Mouse (Mus musculus): ENCODE results near the gene Sept11.

Sept11 gene

GRCm38 (mm10) chr5:93129953-93130352 is 36.7 kb downstream of the Sept11 start:
- DNase-seq, result no peak

DNA sequence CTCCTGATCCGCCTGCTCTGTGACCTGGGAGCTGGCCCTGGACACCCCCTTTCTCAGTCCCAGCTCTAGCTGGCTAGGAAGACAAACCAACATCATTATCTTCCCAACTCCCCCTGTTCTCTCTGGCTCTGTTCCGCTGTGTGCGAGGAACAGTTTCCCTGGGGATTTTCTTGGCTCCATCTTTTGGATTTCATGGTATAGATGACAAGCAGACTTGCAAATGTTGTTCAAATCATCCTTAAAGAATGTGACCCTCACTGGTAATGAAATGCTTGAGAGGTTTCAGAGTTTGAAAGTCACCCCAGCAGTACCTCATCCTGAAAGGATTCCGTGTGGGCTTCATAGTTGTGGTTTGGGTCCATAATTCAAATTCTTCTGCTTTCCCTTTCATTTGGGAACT is 38.2 kb downstream of the Sept11 start:
- no peak for DNase-seq

GRCm38 (mm10) chr5:93133445-93134244 is 40.4 kb downstream of the Sept11 start:
- DNase-seq, result no peak

DNA sequence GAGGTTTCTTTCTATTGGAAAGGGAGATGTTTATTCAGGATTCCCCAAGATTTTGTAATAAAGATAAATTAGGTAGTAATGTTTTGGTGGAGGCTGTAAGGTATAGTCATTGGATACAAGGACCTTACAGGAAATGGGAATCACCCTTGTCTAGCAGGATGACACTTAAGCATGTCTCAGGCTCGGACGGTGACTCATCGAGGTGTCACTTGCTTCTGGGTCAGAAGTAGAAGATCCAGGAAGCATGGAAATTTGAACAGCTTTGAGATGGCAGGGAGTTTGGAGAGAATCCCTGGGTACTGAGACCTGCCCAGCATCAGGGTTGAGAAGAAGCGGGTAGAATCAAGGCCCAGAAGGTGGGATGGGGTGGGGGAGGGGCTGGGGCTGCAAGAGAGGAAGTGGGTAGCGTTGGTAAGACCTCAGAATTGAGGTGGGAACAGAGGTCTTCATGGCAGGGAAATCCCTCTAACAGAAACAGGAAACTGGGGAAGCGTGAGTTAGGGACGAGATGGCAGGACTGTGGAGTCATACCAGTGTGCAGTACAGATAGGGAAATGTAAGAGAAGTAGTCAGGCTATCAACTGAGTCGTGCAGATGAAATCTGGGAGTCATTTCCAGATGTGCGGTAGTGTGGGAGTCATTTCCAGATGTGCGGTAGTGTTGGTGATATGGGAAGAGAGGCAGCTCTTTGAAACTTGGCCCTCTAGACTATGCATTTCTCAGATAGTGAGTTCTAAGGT is 42.3 kb downstream of the Sept11 start:
- no peak for DNase-seq

- peak; percentile 46 for DNase-seq
Measured at GRCm38 (mm10) chr5:93136956-93137586, 43.8 kb downstream of the Sept11 start.

GRCm38 (mm10) chr5:93139350-93139749 is 46.1 kb downstream of the Sept11 start:
- no peak for DNase-seq

DNA sequence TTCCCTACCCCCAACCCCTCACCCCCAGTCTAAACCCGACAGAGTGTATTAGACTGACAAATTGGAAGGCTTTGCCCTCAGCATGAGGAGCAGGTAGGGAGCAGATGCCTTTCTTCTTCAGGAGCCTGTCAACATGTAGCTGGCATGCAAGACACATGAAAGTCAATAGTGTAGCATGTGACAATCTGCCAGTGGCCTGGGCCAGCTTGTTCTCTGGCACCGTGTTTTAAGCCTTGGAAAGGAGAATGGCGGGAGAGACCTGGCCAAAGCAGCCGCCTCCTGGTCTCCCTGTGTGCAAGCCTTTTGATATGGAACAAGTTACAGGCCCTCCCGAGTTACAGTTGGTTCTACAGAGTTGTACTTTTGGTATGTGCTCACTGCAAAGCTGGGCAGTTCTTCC is 47.5 kb downstream of the Sept11 start:
- DNase-seq, result no peak

DNA sequence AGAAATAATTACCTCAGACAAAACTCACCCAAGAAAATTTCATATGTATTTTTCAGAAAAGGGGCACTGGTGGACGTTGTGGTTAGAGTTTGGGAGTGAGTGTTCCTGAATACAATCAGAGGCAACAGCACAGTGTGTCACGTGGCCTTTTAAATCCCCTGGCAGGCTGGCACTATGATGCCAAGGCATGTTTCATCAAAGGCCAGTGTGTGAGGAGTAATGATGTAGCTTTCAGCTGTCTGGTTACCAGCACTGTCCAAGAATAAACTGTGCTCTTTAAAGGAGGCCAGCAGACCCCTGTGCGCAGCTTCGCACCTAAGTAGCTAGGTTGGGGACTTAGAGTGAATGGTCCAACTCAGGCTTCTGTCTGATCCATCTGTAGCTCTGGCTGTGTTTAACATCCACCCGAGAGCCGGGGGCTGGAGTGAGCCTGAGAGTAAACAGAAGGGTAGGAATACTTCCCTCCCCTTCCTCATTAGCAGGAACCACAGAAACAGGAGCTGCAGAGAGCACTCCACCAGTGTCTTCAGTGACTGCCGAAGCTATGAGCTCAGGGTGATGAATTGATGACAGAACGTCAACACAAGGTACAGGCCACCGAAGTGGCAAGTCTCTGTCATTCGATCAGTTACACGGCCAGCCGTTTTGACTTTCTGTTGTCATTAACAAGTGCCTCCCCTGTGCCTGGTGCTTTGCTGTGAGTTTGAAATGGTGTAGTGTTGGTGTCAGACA is 50.3 kb downstream of the Sept11 start:
- DNase-seq, result no peak

GRCm38 (mm10) chr5:93144874-93145273 is 51.6 kb downstream of the Sept11 start:
- DNase-seq, result no peak

DNA sequence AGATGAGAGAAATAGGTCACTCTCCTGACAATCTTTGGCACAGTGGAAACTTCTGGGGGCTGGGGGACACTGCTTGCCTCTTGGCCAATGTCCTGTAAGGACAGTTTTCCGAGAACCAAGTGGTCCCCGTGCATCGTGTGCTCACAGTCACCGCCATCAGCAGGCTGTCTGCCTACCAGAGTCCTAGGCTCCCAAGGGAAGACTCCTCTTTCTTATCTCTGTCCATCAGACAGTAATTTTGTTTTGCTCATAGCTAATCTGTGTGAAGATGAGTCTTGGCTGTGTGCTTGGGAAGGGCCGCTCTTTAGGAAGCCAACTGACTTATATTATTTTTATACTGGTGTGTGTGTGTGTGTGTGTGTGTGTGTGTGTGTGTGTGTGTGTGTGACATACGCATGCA is 52.3 kb downstream of the Sept11 start:
- DNase-seq, result no peak

- no peak for DNase-seq
Measured at GRCm38 (mm10) chr5:93149969-93150777, 56.9 kb downstream of the Sept11 start.

DNA sequence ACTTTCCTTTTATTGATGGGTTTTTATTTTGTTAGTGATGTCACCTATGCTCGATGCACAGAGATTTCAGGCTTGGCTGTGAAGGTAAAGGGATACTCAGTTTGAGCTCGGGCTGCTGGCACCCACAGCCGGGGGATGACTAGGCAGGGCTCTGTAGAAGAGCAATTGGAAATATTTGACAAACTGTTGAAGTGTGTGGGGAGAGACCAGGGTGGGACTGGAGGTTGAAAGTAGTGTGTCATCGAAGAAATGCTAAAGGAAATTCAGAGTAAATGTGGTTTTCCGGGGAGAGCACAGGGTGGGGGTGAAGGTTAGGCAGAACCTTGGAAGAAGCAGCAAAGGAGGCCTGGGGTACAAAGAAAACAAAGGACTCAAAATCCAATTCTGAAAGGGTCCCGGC is 58.7 kb downstream of the Sept11 start:
- DNase-seq, result no peak

DNA sequence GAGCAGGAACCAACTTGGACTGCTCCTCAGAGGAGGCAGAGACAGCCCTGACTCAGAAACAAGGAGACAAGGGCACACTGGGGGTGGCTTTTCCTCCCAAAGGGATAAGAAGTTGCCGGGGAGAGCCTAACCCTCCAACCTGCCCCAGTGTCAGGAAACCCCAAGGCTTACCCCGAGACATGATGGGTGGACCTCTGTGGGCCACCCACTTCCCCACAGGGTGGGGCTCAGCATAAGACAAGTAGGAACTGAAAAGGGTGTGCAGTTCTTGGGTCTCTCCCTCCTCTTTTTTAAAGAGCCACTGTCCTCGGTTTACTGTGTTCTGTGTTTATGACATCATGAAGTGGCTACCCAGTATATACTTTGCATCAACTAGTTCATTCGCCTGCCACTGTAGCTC is 59.2 kb downstream of the Sept11 start:
- no peak for DNase-seq

DNA sequence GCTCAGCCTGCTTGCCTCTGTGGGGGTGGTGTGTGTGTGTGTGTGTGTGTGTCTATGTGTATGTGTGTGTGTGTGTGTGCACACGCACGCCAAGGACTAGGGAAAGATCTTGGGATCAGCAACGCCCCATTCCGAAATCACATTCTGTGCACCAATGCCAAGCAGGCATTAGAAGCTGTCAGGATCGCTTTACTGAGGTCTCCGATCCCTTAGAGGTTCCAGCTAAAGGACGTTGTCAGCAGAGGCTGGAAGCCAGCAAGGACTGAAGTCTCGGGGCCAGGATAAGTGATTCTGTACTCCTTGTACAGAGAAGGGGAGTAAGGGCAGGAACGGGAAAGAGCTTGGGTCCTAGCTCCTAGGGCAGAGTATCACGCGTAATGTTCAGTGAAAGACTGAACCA is 61.2 kb downstream of the Sept11 start:
- DNase-seq, result no peak

DNA sequence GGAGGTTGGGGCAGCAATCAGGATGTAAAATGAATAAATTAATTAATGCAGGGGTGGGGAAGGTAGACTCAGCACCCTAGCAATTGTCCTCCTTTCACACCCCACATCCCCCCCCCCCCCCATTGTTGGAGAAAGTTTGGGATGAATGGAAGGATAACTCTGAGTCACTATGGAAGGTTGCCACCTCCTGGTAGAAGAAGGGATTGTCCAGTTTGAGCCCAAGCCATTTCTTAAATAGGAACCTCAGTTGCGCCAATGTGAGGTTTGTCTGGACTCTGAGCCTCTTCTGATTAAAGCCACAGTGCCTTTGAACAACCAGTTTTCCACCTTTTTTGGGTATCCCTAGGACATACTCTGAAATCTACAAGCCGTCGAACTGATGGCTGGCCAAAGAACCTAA is 70.3 kb downstream of the Sept11 start:
- DNase-seq, result peak; percentile 75

DNA sequence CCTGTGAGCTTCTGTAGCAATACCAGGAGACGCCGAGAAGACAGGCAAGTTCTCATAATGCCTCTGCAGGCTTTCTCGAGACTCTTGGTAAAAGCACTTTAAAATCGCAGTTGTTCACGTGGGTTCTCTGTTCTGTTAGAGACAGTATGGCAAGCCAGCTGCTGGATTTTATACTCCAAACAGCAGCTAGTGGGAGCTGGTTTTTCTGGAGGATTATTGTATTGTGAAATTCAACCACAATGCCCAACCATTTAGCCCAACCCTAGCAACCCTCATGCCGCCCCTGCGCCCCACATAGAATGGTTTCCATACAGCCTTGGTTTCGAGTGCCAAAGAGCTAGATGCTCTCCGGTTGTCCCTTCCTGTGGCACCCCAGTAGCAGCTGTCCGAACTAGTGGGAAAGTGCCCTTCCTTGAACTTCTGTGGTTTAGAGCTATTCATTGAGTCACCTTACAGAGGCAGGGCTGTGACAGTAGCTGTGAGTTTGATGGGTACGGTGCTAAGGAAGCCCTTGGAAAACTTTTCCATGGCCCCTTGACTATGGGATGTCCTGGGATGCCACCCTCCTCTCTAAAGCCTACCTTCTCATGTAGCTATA is 74.8 kb downstream of the Sept11 start:
- no peak for DNase-seq

- no peak for DNase-seq
Measured at GRCm38 (mm10) chr5:93168654-93169053, 75.4 kb downstream of the Sept11 start.

DNA sequence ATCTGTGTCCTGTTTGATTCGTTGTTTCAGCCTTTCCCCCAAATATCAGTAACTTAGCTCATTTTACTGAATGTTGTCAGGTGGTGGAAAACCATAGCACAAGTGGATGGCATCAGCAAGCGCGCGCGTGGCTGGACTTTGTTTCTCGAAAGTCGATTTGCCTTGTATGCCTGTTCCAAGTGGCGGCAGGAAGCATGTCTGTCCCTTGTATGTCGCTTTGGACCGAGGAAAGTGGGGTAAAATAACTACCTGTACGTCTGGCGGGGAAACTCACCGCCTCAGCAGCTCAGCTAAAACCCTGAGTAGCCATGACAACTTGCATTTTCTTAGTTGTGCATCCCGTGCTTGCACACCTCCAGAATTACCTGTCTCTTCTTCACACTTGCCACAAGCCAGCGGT is 78.2 kb downstream of the Sept11 start:
- DNase-seq, result no peak

DNA sequence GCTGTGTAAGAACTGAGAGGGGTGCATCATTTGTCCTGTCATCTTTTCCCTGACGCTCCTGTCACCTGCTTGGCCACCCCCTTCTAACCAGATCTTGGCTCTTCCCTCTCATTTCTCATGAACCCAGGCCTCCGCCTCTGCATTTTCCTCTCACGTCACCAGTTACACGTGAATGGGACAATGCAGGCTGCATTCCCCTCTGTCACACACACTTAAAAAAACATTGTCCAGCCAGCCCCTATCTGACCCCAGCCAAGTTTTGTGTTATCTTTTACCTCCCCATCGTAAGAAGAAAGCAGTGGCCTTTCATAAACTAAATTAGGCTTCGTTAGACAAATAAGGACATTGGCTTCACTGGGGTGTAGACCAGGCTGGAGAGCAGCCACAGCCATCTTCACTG is 79.3 kb downstream of the Sept11 start:
- DNase-seq, result no peak

DNA sequence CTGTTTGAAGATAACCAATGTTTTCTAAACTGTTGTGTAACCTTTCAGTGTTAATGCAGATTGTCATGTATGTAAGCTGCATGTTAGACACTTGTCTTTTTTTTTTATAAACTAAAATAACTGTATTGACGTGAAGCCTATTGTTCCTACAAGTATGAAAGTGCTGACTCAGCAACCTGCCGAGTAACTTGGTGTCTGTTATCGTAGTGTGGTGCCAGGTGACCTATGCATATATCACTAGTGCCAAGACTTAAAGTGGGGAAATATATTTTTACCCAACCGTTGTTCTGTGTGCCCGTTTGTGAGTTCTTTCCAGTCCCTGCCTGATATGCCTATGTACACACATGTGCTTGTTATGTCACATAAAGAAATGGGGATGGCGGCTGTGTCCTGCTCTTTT is 81.4 kb downstream of the Sept11 start:
- no peak for DNase-seq

DNA sequence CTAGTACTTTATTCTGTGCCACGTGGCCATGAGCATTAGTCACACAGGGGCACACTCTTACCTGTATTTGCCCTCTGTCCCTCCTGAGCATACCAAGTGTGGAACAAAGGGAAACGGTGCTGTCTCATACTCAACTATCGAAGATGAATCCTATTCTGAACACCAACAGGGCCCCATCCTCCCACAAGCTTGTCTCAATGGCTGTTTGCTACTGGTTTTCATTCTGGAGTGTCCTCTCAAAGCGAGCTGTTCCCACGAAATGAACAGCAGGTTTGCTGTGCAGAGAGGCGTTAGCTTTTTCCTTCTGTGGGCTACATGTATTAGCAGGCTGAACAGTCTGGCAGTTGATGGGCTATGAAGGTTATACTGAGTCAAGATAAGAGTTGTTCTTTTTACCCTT is 85.4 kb downstream of the Sept11 start:
- no peak for DNase-seq

DNA sequence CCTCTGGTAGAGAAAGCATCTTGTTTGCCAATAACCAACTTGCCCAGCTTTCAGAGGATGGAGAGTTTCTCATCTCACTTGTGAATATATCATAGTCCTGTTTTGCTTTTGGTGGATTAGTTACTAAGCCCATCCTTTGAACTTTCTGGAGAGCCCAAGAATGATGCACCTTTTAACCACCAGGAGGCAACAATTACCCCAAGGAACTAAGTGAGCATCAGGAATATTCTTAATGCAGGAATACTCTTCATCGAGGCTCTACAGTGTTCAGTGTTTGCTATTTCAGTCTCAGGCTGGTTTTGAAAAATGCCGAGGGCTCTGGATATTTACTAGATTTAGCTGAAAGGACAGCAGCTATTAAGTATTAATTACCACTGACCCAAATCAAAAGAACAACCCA is 87.0 kb downstream of the Sept11 start:
- DNase-seq, result peak; percentile 27
